Mouse (Mus musculus) lung, postnatal 0 days (tissue): Measurements from ENCODE around the gene Mtch2.

ENCODE experiments used
- CTCF ChIP-seq: IDR thresholded peaks from 2 replicates; pipeline ENCODE4 v1.5.1; 2016; ENCODE audit warnings: antibody characterized with exemption, mild to moderate bottlenecking
- EP300 ChIP-seq: IDR thresholded peaks from 2 replicates; pipeline ENCODE4 v1.6.1; 2016; ENCODE audit warnings: antibody characterized with exemption, mild to moderate bottlenecking, control low read depth

DNA sequence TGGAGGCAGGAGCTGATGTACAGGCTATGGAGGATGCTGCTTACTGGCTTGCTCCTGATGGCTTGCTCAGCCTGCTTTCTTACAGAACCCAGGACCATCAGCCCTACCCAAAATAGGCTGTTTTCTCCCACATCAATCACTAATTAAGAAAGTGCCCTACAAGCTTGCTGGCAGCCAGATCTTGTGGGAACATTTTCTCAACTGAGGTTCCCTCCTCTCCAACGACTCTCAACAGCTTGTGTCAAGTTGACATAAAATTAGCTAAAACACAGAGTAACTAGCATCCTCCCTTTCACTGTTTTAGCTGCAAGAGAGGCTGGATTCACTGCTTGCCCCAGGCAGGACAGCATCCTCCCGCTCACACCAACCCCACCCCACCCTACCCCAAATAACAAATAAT is 34.9 kb downstream of the Mtch2 start:
- no peak for TF ChIP-seq EP300
- no peak for TF ChIP-seq CTCF
